Mouse (Mus musculus) limb, embryonic 15.5 days (tissue): ENCODE measurements at regions not wholly inside any gene's neighbourhood (a gene's known extent, or its start where the extent isn't known, plus 50 kb on each side); places are given as distances from the start of the nearest gene placed in this dataset.
"Not testable (repeated sequence)": the region's sequence is repeated elsewhere in the genome, so short reads cannot be mapped to it uniquely, and the experiment has no call there.

Experiments used
- ATAC-seq: fragments of 200-750 bp; cut with Nextera tagmentation; 2 replicates; pipeline ENCODE4 v1.8.0; 2017; ENCODE audit warnings: low read depth, moderate TSS enrichment; ENCODE audit not compliant: insufficient number of reproducible peaks, low FRiP score, low TSS enrichment
- H3K27ac ChIP-seq: fragments of 300-500 bp; sonication (generic); 2 replicates; pipeline ENCODE4 v1.5.1; 2015; ENCODE audit warnings: moderate library complexity, mild to moderate bottlenecking, inconsistent platforms
- H3K27me3 ChIP-seq: fragments of 300-500 bp; sonication (generic); 2 replicates; pipeline ENCODE4 v1.6.1; 2015; ENCODE audit warnings: inconsistent platforms
- H3K36me3 ChIP-seq: fragments of 300-500 bp; sonication (generic); 2 replicates; pipeline ENCODE4 v1.6.1; 2015; ENCODE audit warnings: inconsistent platforms
- H3K4me1 ChIP-seq: fragments of 300-500 bp; sonication (generic); 2 replicates; pipeline ENCODE4 v1.6.1; 2015; ENCODE audit warnings: inconsistent platforms
- H3K4me2 ChIP-seq: fragments of 300-500 bp; sonication (generic); 2 replicates; pipeline ENCODE4 v1.6.1; 2015; ENCODE audit warnings: mild to moderate bottlenecking, inconsistent platforms
- H3K4me3 ChIP-seq: fragments of 300-500 bp; sonication (generic); 2 replicates; pipeline ENCODE4 v1.5.1; 2015; ENCODE audit warnings: mild to moderate bottlenecking, inconsistent platforms
- H3K9ac ChIP-seq: fragments of 300-500 bp; sonication (generic); 2 replicates; pipeline ENCODE4 v1.6.1; 2015; ENCODE audit warnings: inconsistent platforms
- H3K9me3 ChIP-seq: fragments of 300-500 bp; sonication (generic); 2 replicates; pipeline ENCODE4 v1.6.1; 2016; ENCODE audit warnings: inconsistent platforms
- WGBS: fragments of 180-500 bp; shearing (Covaris S2); methylation state at CpG from one replicate; pipeline ENCODE4 v1.1.7; 2015; 5-methylcytosine and 5-hydroxymethylcytosine counted together

DNA sequence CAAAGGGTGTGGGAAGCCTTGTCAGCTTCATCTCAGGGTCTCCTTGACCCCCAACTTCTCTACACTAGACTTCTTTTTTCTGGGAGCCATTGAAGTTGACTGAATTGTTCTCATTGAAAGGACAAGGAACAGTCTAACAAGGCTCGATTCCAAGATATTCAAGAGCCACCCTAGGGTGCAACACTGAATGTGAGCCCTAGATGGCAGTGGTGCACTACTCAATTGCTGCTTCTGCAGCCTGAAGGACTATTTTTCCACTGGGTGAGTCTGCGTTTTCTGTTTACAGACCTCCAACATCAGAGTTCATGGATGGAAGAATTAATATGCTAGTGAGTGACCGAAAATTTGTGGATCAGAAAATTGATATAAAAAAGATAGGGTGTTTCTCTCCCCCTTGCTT is 161.5 kb downstream of the Hpcal1 start:
- H3K4me1 ChIP-seq, H3K4me3 ChIP-seq, H3K27me3 ChIP-seq, H3K27ac ChIP-seq, ATAC-seq, H3K9me3 ChIP-seq, H3K36me3 ChIP-seq, H3K9ac ChIP-seq, H3K4me2 ChIP-seq: not testable (repeated sequence)
- WGBS: 50% methylated on average over 3 of the region's 3 CpGs

DNA sequence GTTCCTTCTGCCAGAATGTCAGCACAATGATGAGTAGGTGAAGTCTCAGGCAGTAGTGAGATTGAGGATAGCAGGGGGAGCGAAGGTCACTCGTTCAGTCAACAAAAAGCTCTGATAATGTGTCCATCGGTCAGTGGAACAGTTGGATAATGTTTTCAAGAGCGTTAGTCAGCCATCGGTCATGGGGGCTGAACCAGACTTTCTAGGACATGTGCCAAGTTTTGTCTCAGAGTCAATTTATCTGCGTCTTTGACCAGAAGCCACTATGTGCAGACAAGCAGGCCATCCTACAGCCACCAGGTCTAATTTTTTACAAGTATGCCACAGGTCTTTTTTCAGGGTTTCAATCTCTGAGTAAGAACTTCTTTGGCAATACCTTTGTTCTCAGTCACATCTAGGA is 181.8 kb downstream of the Hpcal1 start:
- H3K27ac ChIP-seq, H3K9me3 ChIP-seq, ATAC-seq, H3K4me2 ChIP-seq, H3K9ac ChIP-seq, H3K4me3 ChIP-seq, H3K4me1 ChIP-seq, H3K27me3 ChIP-seq, H3K36me3 ChIP-seq: not testable (repeated sequence)
- WGBS: 82% methylated on average over 6 of the region's 6 CpGs

DNA sequence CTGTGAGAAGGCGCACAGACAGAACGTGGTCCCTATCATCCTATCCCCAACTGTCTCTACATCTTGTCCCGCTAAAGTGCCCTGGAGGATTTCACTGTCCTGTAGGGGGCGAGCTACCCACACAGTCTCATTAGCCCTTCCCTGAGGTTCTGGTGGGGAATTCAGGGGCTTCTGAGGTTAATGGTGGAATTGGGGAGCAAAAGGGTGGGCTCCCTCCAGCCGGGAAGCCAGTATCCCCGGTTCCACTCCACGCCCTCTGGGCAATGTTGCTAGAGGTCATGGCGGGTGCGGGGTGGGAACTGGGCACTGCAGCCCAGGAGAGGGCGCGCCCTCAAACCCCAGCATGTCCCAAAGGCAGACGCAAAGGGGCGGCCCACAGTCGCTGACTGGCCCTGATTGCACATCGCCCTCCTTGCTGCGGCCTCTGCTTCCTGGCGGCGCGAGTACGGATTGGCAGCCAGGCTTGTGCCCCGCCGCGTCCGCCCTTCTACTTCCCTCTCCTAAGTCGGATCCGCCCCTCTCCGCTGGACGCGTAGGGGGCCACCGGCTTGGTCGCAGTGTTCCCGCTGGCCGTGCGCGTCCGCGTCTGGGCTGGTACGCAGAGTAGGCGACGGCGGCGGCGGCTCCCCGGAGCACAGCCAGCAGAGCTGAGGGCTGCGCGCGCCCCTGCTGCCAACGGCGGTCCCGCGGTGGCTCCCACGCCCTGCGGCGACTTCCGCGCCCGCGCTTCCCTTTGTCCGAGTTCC is 190.9 kb downstream of the Hpcal1 start:
- peak overlapping the region; percentile 63 for H3K4me2 ChIP-seq
- no peaks in the 10 kb centered on the region for H3K27me3 ChIP-seq
- H3K9me3 ChIP-seq: no peaks in the 10 kb centered on the region
- peak overlapping the region; percentile 59 for H3K4me3 ChIP-seq
- H3K9ac ChIP-seq: peak overlapping the region; percentile 63
- 0 out of 2 replicates have a peak, but pooled peaks cover 2% of the 10 kb centered on the region for H3K4me1 ChIP-seq
- H3K27ac ChIP-seq: peak overlapping the region; percentile 84
- no peaks in the 10 kb centered on the region for H3K36me3 ChIP-seq
- peak; percentile 99 for ATAC-seq
- WGBS: under 1% methylated on average over 59 of the region's 59 CpGs

DNA sequence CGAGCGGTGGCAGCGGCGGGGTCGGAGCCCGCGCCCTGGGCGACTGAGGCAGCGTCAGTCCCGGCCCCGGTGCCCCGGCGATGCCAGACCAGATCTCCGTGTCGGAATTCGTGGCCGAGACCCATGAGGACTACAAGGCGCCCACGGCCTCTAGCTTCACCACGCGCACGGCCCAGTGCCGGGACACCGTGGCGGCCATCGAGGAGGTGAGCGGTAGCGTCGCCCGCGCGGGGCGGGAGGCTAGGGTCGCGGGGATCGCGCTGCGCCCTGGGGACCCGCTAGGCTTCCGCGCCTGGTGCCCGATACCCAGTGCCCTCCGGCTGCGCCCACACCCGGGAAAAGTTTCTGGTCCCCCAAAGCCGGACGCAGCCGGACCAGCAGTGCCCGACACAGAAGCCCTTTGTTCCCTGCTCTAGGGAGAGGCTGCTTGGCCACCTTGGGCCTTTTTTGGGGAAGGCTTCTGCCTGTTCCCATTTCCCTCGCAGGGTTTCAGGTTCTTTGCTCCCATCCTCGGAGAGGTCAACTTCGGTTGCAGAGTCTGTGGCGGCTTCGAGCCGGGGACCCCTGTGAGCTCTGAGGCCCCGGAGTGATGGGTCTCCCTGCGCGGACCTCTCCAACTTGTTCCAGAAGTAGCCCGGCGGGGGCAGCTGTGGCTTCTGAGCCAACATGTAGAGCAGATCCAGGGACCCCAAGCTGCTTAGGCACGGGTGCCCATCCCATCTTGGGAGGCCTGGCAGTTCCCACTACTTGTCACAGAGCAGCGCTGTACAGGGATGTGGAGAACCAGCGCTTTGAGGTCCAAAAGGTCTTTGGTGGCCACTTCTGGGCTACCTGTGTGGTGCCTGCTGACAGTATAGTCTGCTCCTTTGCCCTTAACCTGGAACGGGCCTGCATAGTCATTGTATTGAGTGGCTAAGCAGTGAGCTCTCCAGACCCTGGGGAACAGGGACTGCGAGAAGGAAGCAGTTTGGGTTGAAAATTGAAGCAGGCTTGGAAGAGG is 191.8 kb downstream of the Hpcal1 start:
- H3K36me3 ChIP-seq, H3K4me1 ChIP-seq, ATAC-seq, H3K9me3 ChIP-seq, H3K27me3 ChIP-seq: not testable (repeated sequence)
- Histone ChIP-seq H3K4me2 (peak overlapping the region; percentile 63), H3K9ac (peak overlapping the region; percentile 63), H3K27ac (peak overlapping the region; percentile 84), H3K4me3 (peak overlapping the region; percentile 59)
- 2% methylated on average over 63 of the region's 65 CpGs for WGBS

DNA sequence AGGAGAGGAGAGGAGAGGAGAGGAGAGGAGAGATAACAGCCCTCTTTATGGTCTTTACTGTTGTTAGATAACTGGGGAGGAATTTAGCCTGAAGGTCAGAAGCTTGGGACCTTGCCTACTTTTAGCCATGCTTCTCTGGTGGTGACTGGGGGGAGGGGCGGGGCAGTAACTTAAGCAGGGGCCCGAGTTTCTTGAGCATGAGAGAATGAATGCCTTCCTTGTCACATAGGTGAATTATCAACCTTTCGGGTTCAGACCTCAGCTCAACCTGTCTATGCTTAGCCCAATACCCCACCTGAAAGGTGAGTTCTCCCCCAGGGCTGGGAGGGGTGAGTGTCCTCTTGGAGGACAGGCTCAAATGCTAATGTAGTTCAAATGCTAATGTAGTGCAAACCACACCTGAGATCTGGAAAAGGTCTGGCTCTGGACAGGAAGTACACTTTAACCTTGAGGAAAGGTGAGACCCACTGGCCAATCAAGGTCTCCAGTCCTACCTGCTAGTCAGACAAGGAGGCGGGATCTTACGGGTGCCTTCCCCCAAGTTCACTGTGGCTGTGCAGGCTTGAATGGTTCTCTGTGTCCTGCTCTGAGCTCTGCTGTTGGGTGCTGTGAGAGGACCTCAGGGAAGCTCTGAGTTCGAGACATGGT is 201.1 kb downstream of the Hpcal1 start:
- WGBS: 96% methylated on average over 6 of the region's 6 CpGs
- not testable (repeated sequence) for H3K27ac ChIP-seq, H3K27me3 ChIP-seq, ATAC-seq, H3K9ac ChIP-seq, H3K4me3 ChIP-seq, H3K4me1 ChIP-seq, H3K4me2 ChIP-seq
- H3K36me3 ChIP-seq: peaks cover 18% of the 10 kb centered on the region
- peaks cover 14% of the 10 kb centered on the region; the same call in 1 of the 2 replicates for H3K9me3 ChIP-seq

DNA sequence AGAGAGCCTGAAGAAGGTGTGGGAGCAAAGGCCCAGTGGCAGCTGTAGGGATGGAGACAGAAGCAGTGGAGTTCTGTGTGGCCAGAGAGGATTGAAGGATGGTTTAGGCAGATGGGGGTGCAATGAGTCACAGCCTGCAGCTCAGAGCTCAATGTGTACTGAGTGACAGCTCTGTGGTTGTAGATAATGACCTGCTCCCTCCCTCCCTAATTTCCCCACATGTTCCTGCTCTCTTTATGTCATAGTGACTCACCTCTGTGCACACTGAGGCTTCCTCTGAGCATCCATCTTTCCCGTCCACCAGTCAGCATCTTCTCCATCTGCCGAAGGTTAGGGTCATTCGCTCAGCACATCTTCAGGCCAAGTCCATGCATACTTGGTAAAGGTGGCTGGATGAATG is 222.4 kb downstream of the Hpcal1 start:
- not testable (repeated sequence) for H3K9ac ChIP-seq, ATAC-seq, H3K4me2 ChIP-seq, H3K27ac ChIP-seq, H3K9me3 ChIP-seq, H3K27me3 ChIP-seq, H3K4me1 ChIP-seq, H3K4me3 ChIP-seq
- H3K36me3 ChIP-seq: peaks cover 16% of the 10 kb centered on the region
- WGBS: 100% methylated on average over 3 of the region's 3 CpGs
